Mouse (Mus musculus) heart, adult 11 months (tissue): Measurements from ENCODE around the gene Tmem245.

Experiments used
- DNase-seq: peaks from one replicate; pipeline ENCODE4 v3.0.0; 2022

Gene Tmem245

GRCm38 (mm10) chr4:56922229-56922628 is 25.0 kb downstream of the Tmem245 start:
- no peak for DNase-seq

- DNase-seq: peak; percentile 86
These were observed 31.4 kb downstream of the Tmem245 start for GRCm38 (mm10) chr4:56915732-56916325.

- DNase-seq: no peak
These were observed 32.5 kb downstream of the Tmem245 start for GRCm38 (mm10) chr4:56914761-56915160.

GRCm38 (mm10) chr4:56914338-56914737 is 32.9 kb downstream of the Tmem245 start:
- DNase-seq: peak; percentile 60

GRCm38 (mm10) chr4:56912382-56913001 is 34.7 kb downstream of the Tmem245 start:
- DNase-seq: peak; percentile 63

- no peak for DNase-seq
These were observed 37.7 kb downstream of the Tmem245 start for GRCm38 (mm10) chr4:56909568-56909967.

GRCm38 (mm10) chr4:56907671-56908070 is 39.6 kb downstream of the Tmem245 start:
- DNase-seq: peak; percentile 44

GRCm38 (mm10) chr4:56906926-56907325 is 40.3 kb downstream of the Tmem245 start:
- DNase-seq: no peak

GRCm38 (mm10) chr4:56905507-56905906 is 41.7 kb downstream of the Tmem245 start:
- no peak for DNase-seq

- no peak for DNase-seq
These were observed 45.6 kb downstream of the Tmem245 start for GRCm38 (mm10) chr4:56901671-56902070.

GRCm38 (mm10) chr4:56899216-56899615 is 48.0 kb downstream of the Tmem245 start:
- no peak for DNase-seq

GRCm38 (mm10) chr4:56897511-56897910 is 49.7 kb downstream of the Tmem245 start:
- no peak for DNase-seq

- DNase-seq: no peak
These were observed 53.0 kb downstream of the Tmem245 start for GRCm38 (mm10) chr4:56894196-56894595.

- DNase-seq: no peak
These were observed 54.6 kb downstream of the Tmem245 start for GRCm38 (mm10) chr4:56892501-56893115.

GRCm38 (mm10) chr4:56888483-56888882 is 58.8 kb downstream of the Tmem245 start:
- peak; percentile 90 for DNase-seq

GRCm38 (mm10) chr4:56886286-56886979 is 60.8 kb downstream of the Tmem245 start:
- no peak for DNase-seq

- DNase-seq: peak; percentile 94
These were observed 67.1 kb downstream of the Tmem245 start for GRCm38 (mm10) chr4:56880036-56880703.

- DNase-seq: no peak
These were observed 68.3 kb downstream of the Tmem245 start for GRCm38 (mm10) chr4:56878971-56879370.

- peak; percentile 55 for DNase-seq
These were observed 76.7 kb downstream of the Tmem245 start for GRCm38 (mm10) chr4:56870541-56870940.

GRCm38 (mm10) chr4:56867761-56868160 is 79.5 kb downstream of the Tmem245 start:
- no peak for DNase-seq

- DNase-seq: peak; percentile 94
These were observed 81.3 kb downstream of the Tmem245 start for GRCm38 (mm10) chr4:56865971-56866370.

GRCm38 (mm10) chr4:56865003-56865511 is 82.2 kb downstream of the Tmem245 start, which contains the start of gene Ctnnal1:
TSS of gene Ctnnal1 (minus strand) at chr4:56865188.
- DNase-seq: peak; percentile 99
